Mouse (Mus musculus) heart, postnatal 0 days (tissue): ENCODE measurements around the gene Eef1e1. TPM values are rescaled to one million over a fixed set of nuclear protein-coding genes. Genes with fewer than 3 reads are reported as not detected.

Source experiments
- ATAC-seq: fragments of 200-750 bp; cut with Nextera tagmentation; 2 replicates; pipeline ENCODE4 v1.8.0; 2017; ENCODE audit warnings: low read depth, moderate number of reproducible peaks, moderate library complexity; ENCODE audit not compliant: insufficient read depth
- DNase-seq: peaks from one replicate; pipeline ENCODE4 v3.0.0-alpha.2; 2016; ENCODE audit warnings: low spot score
- H3K27ac ChIP-seq: fragments of 300-500 bp; sonication (generic); 2 replicates; pipeline ENCODE4 v1.5.1; 2014; ENCODE audit warnings: low read depth, mild to moderate bottlenecking
- H3K27me3 ChIP-seq: fragments of 300-500 bp; sonication (generic); 2 replicates; pipeline ENCODE4 v1.6.1; 2014; ENCODE audit warnings: low read length, mixed read lengths; ENCODE audit not compliant: control insufficient read depth, insufficient read depth
- H3K36me3 ChIP-seq: fragments of 300-500 bp; sonication (generic); replicated peaks from 2 replicates; pipeline ENCODE4 v1.6.1; 2014; ENCODE audit warnings: low read length, mixed read lengths; ENCODE audit not compliant: control insufficient read depth, insufficient read depth
- H3K4me1 ChIP-seq: fragments of 300-500 bp; sonication (generic); 2 replicates; pipeline ENCODE4 v1.6.1; 2014; ENCODE audit warnings: antibody characterized with exemption; ENCODE audit not compliant: control insufficient read depth, insufficient read depth
- H3K4me2 ChIP-seq: fragments of 300-500 bp; sonication (generic); 2 replicates; pipeline ENCODE4 v1.6.1; 2014; ENCODE audit warnings: low read depth, mild to moderate bottlenecking, low read length, moderate library complexity
- H3K4me3 ChIP-seq: fragments of 300-500 bp; sonication (generic); 2 replicates; pipeline ENCODE4 v1.5.1; 2014; ENCODE audit warnings: low read depth, low read length
- H3K9ac ChIP-seq: fragments of 300-500 bp; sonication (generic); replicated peaks from 2 replicates; pipeline ENCODE4 v1.6.1; 2014; ENCODE audit warnings: low read depth, low read length, mixed read lengths
- H3K9me3 ChIP-seq: fragments of 300-500 bp; sonication (generic); replicated peaks from 2 replicates; pipeline ENCODE4 v1.6.1; 2016; ENCODE audit warnings: low read length; ENCODE audit not compliant: control insufficient read depth
- CTCF ChIP-seq: IDR thresholded peaks from 2 replicates; pipeline ENCODE4 v1.5.1; 2016; ENCODE audit warnings: antibody characterized with exemption, control low read depth, low read depth
- EP300 ChIP-seq: IDR thresholded peaks from 2 replicates; pipeline ENCODE4 v1.6.1; 2016; ENCODE audit warnings: antibody characterized with exemption, low read depth
- WGBS: fragments of 180-500 bp; shearing (Covaris S2); extraction: QIAGEN DNeasy Blood & Tissue Kit; methylation state at CpG from one replicate; pipeline ENCODE4 v1.1.7; 2014; 5-methylcytosine and 5-hydroxymethylcytosine counted together
- polyA plus RNA-seq: library from polyadenylated mRNA; unstranded; fragments of >200 nt; fragmentation: Nextera tagmentation; extraction: Ambion mirVana; gene quantifications from 2 replicates; pipeline ENCODE4 v1.2.1, GENCODE M21; 2015
- total RNA-seq: library from RNA; depleted of rRNA; stranded (reverse); fragments of >200 nt; gene quantifications from 2 replicates; pipeline ENCODE4 v1.2.3, GENCODE M21; 2014; ENCODE audit warnings: low replicate concordance; rRNA removed

The Eef1e1 gene
- total and polyA plus RNA-seq, 2 experiments from 2014 or later = 11.0 to 21.9 TPM

GRCm38 (mm10) chr13:38605353-38605752 is 53.5 kb downstream of the Eef1e1 start:
- DNase-seq = no peak
- H3K4me1 ChIP-seq = peaks cover 14% of the 10 kb centered on the region; the same call in 1 of the 2 replicates
- no peak for TF ChIP-seq CTCF
- TF ChIP-seq EP300 = no peak
- H3K36me3 ChIP-seq = 0 out of 2 replicates have a peak, but pooled peaks cover 6% of the 10 kb centered on the region
- H3K27ac ChIP-seq = no peak overlapping the region
- ATAC-seq = no peak
- WGBS = 54% methylated on average over 6 of the region's 6 CpGs
- no peaks in the 10 kb centered on the region for H3K9me3 ChIP-seq
- no peaks in the 10 kb centered on the region for H3K27me3 ChIP-seq
- no peak overlapping the region for H3K9ac ChIP-seq
- H3K4me3 ChIP-seq = no peak overlapping the region
- H3K4me2 ChIP-seq = no peak overlapping the region

- H3K9me3 ChIP-seq = no peaks in the 10 kb centered on the region
- no peak overlapping the region for H3K27ac ChIP-seq
- ATAC-seq = peak; percentile 20; the same call in 1 of the 2 replicates
- no peak for TF ChIP-seq CTCF
- no peak for TF ChIP-seq EP300
- H3K4me2 ChIP-seq = no peak overlapping the region
- no peak for DNase-seq
- H3K4me1 ChIP-seq = peaks cover 10% of the 10 kb centered on the region; the same call in 1 of the 2 replicates
- 75% methylated on average over 13 of the region's 13 CpGs for WGBS
- H3K9ac ChIP-seq = no peak overlapping the region
- 0 out of 2 replicates have a peak, but pooled peaks cover 6% of the 10 kb centered on the region for H3K36me3 ChIP-seq
- no peaks in the 10 kb centered on the region for H3K27me3 ChIP-seq
- H3K4me3 ChIP-seq = no peak overlapping the region
Measured at GRCm38 (mm10) chr13:38602966-38603365, 55.9 kb downstream of the Eef1e1 start.

- ATAC-seq (peak; percentile 73), DNase-seq (peak; percentile 68)
- Histone ChIP-seq H3K9ac (no peak overlapping the region), H3K4me1 (peaks cover 10% of the 10 kb centered on the region; the same call in 1 of the 2 replicates), H3K36me3 (0 out of 2 replicates have a peak, but pooled peaks cover 6% of the 10 kb centered on the region), H3K4me3 (no peak overlapping the region), H3K27ac (no peak overlapping the region), H3K4me2 (peak overlapping the region; percentile 31), H3K27me3 (no peaks in the 10 kb centered on the region), H3K9me3 (no peaks in the 10 kb centered on the region)
- 30% methylated on average over 17 of the region's 17 CpGs for WGBS
- TF ChIP-seq EP300 (no peak), CTCF (no peak)
Measured at GRCm38 (mm10) chr13:38602243-38602832, 56.5 kb downstream of the Eef1e1 start.

DNA sequence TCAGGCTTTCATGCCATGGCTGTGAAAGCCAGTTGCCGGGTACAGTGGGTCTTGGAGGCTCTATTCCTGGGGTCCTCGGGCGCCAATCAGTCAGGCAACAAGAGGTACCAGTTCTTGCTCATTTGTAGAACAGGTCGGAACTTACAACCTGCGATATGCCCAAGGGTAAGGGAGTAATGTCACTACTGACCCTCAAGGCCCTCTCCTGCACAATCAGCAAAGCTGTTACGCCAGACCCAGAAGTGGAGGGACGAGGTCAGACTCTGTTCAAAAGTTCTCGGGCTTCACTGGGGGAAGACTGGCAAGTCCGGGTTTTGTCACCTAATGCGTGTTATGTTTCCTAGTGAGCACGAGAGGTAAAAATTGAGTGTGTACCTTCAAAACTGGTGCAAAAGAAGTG is 58.0 kb downstream of the Eef1e1 start:
- Histone ChIP-seq H3K4me1 (peaks cover 10% of the 10 kb centered on the region; the same call in 1 of the 2 replicates), H3K9me3 (no peaks in the 10 kb centered on the region), H3K27ac (no peak overlapping the region), H3K4me2 (no peak overlapping the region), H3K4me3 (no peak overlapping the region), H3K27me3 (no peaks in the 10 kb centered on the region), H3K36me3 (0 out of 2 replicates have a peak, but pooled peaks cover 6% of the 10 kb centered on the region), H3K9ac (no peak overlapping the region)
- TF ChIP-seq EP300 (no peak), CTCF (no peak)
- ATAC-seq (no peak), DNase-seq (no peak)
- WGBS = 78% methylated on average over 11 of the region's 11 CpGs

DNA sequence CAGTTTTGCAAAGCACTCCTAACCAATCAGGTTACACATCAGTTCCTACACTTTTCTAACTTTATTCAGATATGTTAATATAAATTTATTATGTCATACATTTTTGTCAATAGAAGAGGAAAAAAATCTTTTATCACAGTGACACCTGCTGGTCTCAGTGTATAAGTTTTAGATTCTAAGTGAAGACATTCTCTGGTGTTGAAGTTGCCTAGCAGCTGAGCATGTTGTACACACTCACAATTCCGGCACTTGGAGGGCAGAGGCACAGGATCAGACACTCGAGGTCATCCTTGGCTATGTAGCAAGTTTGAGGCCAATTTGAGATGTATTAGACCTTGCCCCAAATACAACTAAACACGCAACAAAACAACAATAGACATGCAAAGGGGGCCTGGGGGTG is 61.8 kb downstream of the Eef1e1 start:
- ATAC-seq = no peak
- DNase-seq = no peak
- peak; percentile 18 for TF ChIP-seq CTCF
- no peak for TF ChIP-seq EP300
- Histone ChIP-seq H3K4me2 (no peak overlapping the region), H3K36me3 (no peaks in the 10 kb centered on the region), H3K27ac (no peak overlapping the region), H3K4me3 (no peak overlapping the region), H3K27me3 (no peaks in the 10 kb centered on the region), H3K9me3 (no peaks in the 10 kb centered on the region), H3K9ac (no peak overlapping the region), H3K4me1 (peaks cover 8% of the 10 kb centered on the region)
- WGBS = 51% methylated on average over 3 of the region's 3 CpGs

- TF ChIP-seq CTCF (no peak), EP300 (no peak)
- H3K9ac ChIP-seq = no peak overlapping the region
- H3K4me3 ChIP-seq = no peak overlapping the region
- no peaks in the 10 kb centered on the region for H3K9me3 ChIP-seq
- H3K36me3 ChIP-seq = no peaks in the 10 kb centered on the region
- WGBS = 83% methylated on average over 4 of the region's 4 CpGs
- no peaks in the 10 kb centered on the region for H3K27me3 ChIP-seq
- peaks cover 7% of the 10 kb centered on the region for H3K4me1 ChIP-seq
- ATAC-seq = no peak
- no peak overlapping the region for H3K27ac ChIP-seq
- DNase-seq = no peak
- no peak overlapping the region for H3K4me2 ChIP-seq
Measured at GRCm38 (mm10) chr13:38596461-38596860, 62.4 kb downstream of the Eef1e1 start.

Other genes starting within 250 kb of the Eef1e1 start
- gene Txndc5, start 130.2 kb downstream of the Eef1e1 start, total RNA-seq = 111 and 127 TPM in 2 replicates
- gene Txndc5, start 130.2 kb downstream of the Eef1e1 start, polyA plus RNA-seq = 78.8 and 80.1 TPM in 2 replicates
- 8.5 and 10.4 TPM in 2 replicates for gene Bloc1s5, start 23.9 kb downstream of the Eef1e1 start, total RNA-seq
- 17.1 and 21.7 TPM in 2 replicates for gene Bloc1s5, start 23.9 kb downstream of the Eef1e1 start, polyA plus RNA-seq